ENCODE assay signal across 9 mouse cellular contexts in genomic region chr13:41467036-41467435, GRCm38 (mm10). TPM values are rescaled to one million over a fixed set of nuclear protein-coding genes. Genes with fewer than 3 reads are reported as not detected.
DNase-seq lines count a peak whose midpoint lies in the region; ATAC-seq and TF ChIP-seq lines count a peak whose summit lies in the region.
"Had no signal": no experiment of that assay in that cellular context is flagged by ENCODE, and none has a peak within 500 bp of the region (broad histone marks: within the 10 kb centered on the region; RNA-seq: fewer than 3 reads in every experiment).

No protein-coding gene starts in this region.

- H3K4me1 ChIP-seq in cortical plate, adult 2 months (ENCODE audit: control insufficient read depth, insufficient read depth, low read length), result no peaks in the 10 kb centered on the region
- peaks cover 3% of the 10 kb centered on the region; the same call in 1 of the 2 replicates for H3K4me1 ChIP-seq in kidney, embryonic 14.5 days (ENCODE audit: control insufficient read depth, insufficient read depth, low read length)

- no peaks in the 10 kb centered on the region for H3K27me3 ChIP-seq in kidney, embryonic 14.5 days (ENCODE audit: control insufficient read depth, insufficient read depth, low read length)

- peak; percentile 24 for DNase-seq in embryo, embryonic 10.5 days (ENCODE audit: low spot score)
- no peak for DNase-seq in embryo, embryonic 9.5 days (ENCODE audit: extremely low spot score)
- DNase-seq in cerebellum, adult 11-12 months, result no peak
- no peak for DNase-seq in left cerebral cortex, adult 18-20 months (ENCODE audit: low spot score in 2 of 2)
- no peak for DNase-seq in cerebellum, adult 18-20 months
- DNase-seq: cerebellum, adult 2 months had no signal

- WGBS in kidney, embryonic 14.5 days, result 50% methylated on average over 2 of the region's 2 CpGs

- no peak overlapping the region for H3K4me2 ChIP-seq in kidney, embryonic 14.5 days (replicated peaks; ENCODE audit: low read depth, low read length)

- ATAC-seq in kidney, embryonic 14.5 days (ENCODE audit: low FRiP score, low TSS enrichment), result no peak
- ATAC-seq in megakaryocyte, adult 5-6 weeks (ENCODE audit: poor library complexity, severe bottlenecking), result peak; percentile 88

- no peak for TF ChIP-seq CTCF in cortical plate, adult 2 months (IDR thresholded peaks at IDR 0.05; ENCODE audit: extremely low read depth, insufficient read depth, low read length)

- TF ChIP-seq POLR2A in cortical plate, adult 2 months (IDR thresholded peaks at IDR 0.05; ENCODE audit: extremely low read depth, insufficient read depth, low read length), result no peak

- no peaks in the 10 kb centered on the region for H3K36me3 ChIP-seq in kidney, embryonic 14.5 days (ENCODE audit: control insufficient read depth, insufficient read depth, low read length)

- H3K27ac ChIP-seq in cortical plate, adult 2 months (ENCODE audit: insufficient read depth, low read length), result peak overlapping the region; percentile 98
- peak overlapping the region; percentile 68; the same call in 1 of the 2 replicates for H3K27ac ChIP-seq in kidney, embryonic 14.5 days (ENCODE audit: low read depth, low read length)

- no peak overlapping the region for H3K4me3 ChIP-seq in cortical plate, adult 2 months (ENCODE audit: insufficient read depth, low read length)
- no peak overlapping the region for H3K4me3 ChIP-seq in kidney, embryonic 14.5 days (ENCODE audit: low read length)

- H3K9ac ChIP-seq in kidney, embryonic 14.5 days (ENCODE audit: low read depth, low read length), result no peak overlapping the region

- no peaks in the 10 kb centered on the region for H3K9me3 ChIP-seq in kidney, embryonic 14.5 days (ENCODE audit: control insufficient read depth, low read length)

RNA-seq across cellular contexts. Expression of gene Nedd9, which starts 20.1 kb away (rescaled TPM):
- polyA plus RNA-seq in cortical plate, adult 2 months (2012; rRNA removed), result 4.2 and 4.5 TPM in 2 replicates
- polyA plus RNA-seq in kidney, embryonic 14.5 days (2014; fragmentation: Nextera tagmentation; extraction: Ambion mirVana), result 16.8 and 24.9 TPM in 2 replicates
- total RNA-seq in megakaryocyte, adult 5-6 weeks (2015), result 50.6 and 64.3 TPM in 2 replicates
- total RNA-seq in megakaryocyte, adult 5-6 weeks (2017), result 74.0 and 85.5 TPM in 2 replicates
- total RNA-seq in left cerebral cortex, adult 18-20 months (2021), result 10 to 100 TPM in 1 of 2 experiments, 1 to 10 TPM in 1; 9.7 to 11.0 TPM

Comparison
In these comparisons a context has a peak if more than half of its experiments do, and no peak if none do; other contexts are left out.
1. RNA of gene Nedd9, which starts 20.1 kb away (total RNA-seq): 50.6 to 85.5 TPM in megakaryocyte, adult 5-6 weeks; 9.7 to 11.0 TPM in left cerebral cortex, adult 18-20 months; every median in the first group is over 4 times any median in the second.